Mouse (Mus musculus): Measurements from ENCODE around the gene Il2rb.

Gene Il2rb

DNA sequence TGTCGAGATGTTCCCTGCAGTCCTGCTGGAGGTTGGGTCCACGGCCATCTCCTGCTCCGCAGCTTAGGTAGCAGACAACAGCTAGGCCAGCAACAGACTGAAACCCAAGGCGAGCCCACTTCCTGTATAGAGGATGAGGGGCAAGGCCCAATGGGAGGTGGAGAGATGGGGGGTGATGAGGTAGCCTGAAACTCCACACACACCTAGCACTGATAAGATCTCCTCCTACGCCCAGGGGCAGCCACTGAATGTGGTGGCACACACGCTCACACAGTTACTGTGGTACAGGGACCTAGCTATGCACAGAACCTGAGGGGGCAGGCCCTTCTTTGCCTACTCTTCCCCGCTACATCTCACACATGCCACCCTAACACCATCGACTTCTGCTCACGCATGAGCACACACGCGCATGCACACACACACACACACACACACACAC lies at the start of gene Il2rb:
TSS of gene Il2rb (minus strand) at position 304 of the 439 bp plus-strand sequence.
- no peak for DNase-seq (ENCODE audit: low spot score in 2 of 2)

GRCm38 (mm10) chr15:78544561-78545001 lies 49.5 kb upstream of the Il2rb start, which contains the start of gene Sstr3:
Gene Sstr3 (minus strand): TSS chr15:78544685.
- no peak for DNase-seq (ENCODE audit: low spot score in 2 of 2)

DNA sequence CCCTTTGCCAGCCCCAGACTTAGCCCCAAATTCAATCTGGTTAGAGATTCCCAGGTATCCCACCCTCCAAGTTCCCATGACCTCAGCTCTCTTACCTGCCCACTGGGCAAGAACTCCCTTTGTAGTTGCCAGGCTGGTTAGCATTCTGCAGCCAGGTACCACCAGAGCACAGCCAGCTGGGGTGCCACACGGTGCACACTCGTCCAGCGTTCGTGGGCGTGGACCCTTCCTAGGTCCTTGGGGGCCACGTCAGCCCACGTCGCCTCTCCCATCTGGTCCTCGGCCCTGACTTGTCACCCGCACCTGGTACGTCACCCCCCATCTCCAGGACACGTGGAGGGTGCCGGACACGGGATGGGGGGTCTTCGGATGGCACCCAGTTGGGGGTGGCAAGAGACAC lies 49.0 kb upstream of the Il2rb start:
- DNase-seq (ENCODE audit: low spot score in 2 of 2): no peak

DNA sequence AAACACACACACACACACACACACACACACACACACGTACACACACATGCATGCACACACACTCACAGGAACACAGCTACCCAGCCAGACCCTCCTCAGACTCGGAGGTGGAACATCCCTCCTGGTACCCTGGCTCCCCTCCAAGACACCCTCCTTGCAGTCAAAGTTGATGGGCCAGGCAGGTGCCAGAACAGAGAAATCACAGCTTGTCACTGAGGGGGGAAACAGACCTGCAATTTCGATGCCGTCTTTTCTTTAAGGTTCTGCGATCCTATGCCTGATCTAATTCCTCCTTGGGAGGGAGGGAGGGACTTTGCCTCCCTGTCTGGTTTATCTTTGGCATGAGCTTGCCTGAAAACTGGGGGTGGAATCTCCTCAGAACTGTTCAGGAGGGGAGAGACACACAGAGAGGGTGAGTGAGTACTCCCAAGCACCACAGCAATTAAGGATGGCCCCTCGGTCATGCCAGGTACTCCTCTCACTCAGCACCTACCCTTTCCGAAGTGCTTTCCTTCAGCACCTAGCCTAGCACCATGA lies 47.8 kb upstream of the Il2rb start:
- DNase-seq (ENCODE audit: low spot score in 2 of 2): no peak

DNA sequence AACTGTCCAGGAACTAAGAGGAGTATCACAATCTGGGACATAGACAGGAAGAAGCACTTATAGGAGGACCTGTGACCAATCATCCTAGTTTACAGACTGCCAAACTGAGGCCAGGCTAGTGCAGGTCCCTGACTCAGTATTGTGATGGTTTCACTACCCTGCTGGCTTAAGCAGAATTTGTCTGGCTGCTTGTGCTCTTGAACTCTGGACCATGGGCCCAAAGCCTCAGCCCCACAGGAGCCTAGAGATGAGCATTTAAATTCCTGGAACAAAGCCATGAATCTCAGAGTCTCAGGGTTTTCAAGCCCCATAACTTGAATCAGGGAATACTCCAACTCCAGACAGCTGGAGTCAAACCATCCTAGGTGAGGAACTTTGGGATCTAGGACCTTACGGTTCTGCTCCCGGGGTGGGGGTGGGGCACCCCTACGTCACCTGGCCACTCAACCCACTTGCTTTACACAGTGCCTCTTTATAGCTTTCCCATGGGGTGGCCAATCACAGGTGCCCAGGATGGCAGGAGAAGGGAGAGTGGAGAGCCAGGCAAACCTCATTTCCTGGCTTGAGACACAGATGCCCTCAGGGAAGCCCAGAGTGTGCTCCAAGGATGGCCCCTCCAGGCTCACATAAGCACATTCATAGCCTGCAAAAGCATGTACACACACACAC lies 47.2 kb upstream of the Il2rb start:
- DNase-seq (ENCODE audit: low spot score in 2 of 2): no peak

DNA sequence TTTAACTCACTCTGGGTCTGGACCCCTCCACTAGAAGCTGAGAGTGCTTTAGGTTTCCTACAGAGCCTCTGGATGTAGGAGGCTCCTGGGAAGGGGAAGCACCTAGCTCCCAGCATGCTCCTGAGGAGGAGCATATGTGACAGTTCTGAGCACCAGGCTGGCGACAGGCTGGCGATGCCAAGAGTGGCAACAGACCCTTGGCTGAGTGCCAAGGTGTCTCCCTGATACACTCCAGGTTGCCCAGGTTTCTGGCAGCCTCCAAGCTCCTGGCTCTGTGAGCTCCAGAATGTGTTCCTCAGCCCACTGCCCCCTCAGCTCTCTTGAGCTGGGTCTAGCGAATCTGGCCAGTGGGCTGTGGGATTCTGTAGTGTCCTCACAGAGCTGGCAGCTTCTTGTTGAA lies 46.5 kb upstream of the Il2rb start:
- DNase-seq (ENCODE audit: low spot score in 2 of 2): no peak

- DNase-seq (ENCODE audit: low spot score in 2 of 2): no peak
These were observed 46.0 kb upstream of the Il2rb start for GRCm38 (mm10) chr15:78541036-78541435.

DNA sequence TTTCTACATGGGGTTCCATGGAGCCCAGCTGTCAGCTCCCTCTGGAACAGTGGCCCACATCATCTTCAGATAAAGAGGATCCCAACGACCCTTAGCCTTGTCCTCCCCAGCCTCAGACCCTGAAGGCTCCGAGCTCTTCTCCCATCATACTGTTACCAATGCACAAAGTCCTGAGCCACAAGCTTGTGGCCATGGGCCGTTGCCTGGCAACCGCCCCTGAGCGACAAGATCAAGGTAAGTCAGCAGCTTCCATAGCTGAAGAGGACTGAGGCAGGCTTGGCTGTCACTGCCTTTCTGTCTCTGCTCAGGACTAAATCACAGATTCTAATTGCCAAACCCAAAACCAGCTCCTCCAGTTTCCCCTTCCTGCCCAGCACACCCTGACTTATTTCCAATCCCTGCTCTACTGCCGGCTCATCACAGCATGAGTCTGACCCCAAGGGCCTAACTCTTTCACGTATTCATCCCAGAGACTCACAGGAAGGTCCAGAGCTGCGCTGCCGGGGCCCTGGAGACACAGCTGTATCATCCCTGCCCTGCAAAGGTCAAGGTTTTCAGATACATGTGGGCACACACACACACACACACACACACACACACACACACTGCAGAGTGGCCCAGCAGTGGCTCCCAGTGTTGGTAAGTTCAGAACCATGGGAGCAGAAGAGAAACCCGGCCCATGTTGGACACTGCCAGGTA lies 40.8 kb upstream of the Il2rb start:
- no peak for DNase-seq (ENCODE audit: low spot score in 2 of 2)

GRCm38 (mm10) chr15:78533346-78533835 lies 38.3 kb upstream of the Il2rb start:
- no peak for DNase-seq (ENCODE audit: low spot score in 2 of 2)

DNA sequence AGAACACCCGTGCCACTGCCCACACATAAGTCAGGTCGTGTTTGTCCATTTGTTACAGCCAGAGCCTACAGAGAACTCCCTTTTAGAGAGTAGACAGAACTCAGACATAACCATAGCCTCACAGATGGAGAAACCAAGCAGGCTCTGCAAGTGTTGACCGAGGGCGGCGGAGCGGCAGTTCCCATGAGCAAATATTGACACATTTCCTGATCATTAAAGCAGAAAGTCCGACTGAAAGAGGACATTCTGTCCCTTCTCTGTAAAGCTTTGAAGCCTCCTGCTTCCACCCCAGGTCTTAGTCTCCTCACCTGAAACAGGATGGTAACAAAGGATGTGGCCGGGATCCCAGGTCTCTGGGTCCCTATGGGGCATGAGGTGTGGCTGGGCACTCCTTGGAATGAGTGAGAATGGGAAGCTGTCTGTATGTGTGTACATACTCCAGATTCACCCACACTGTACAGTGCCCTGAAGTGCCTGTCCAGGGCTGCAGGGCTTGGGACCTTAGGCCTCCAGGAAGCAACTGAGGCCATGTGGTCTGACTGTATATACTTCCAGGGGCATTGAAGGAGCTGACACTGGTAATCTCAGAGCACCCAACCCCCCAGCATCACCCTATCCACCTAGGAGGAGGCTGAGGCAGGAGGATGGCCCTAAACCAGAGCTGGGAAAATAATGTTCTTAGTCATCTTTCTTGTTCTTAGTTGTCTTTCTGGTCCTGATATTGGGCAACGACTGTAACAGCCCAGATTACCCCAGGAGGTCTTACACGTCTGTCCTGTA lies 37.7 kb upstream of the Il2rb start:
- no peak for DNase-seq (ENCODE audit: low spot score in 2 of 2)

DNA sequence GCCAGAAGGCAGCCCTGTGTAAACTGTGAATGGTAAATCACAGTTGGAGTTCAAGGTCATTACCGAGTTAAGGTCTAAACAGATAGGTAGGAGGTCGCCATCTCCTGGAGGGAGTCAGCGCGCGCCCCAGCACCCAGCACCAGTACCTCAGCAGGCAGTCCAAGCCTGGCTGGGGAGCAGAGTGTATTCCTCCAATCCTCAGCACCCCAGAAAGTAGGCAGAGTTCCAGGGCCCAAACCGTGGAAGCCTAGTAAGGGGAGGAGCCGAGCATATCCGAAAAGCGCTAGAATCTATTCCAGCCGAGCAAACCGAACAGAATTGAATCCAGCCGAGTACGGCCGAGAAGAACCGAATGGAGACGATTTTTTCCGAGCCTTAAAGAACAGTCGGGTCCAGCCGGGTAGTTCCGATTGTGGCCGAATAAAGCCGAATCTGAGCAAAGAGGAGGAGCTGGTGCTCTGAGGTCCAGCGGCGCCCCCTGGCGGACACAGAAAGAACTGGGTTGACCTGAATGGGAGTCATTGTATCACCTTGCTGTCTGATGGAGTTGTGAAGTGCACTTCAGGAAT lies 36.9 kb upstream of the Il2rb start:
- DNase-seq (ENCODE audit: low spot score in 2 of 2): peak; percentile 82 to 90

DNA sequence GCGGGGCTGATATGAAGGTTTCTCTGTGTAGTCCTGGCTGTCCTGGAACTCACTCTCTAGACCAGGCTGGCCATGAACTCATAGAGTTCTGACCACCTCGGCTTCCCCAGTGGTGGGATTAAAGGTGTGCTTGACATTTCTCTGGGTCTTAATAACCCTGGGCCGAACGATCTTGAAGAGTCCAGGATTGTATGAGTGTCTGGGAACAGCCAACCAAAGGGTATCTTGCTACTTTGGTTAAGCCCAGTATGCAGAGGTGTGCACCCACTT lies 36.3 kb upstream of the Il2rb start:
- no peak for DNase-seq (ENCODE audit: low spot score in 2 of 2)

GRCm38 (mm10) chr15:78530671-78531450 lies 35.8 kb upstream of the Il2rb start, which contains the start of gene C1qtnf6:
Gene C1qtnf6 (minus strand): TSS chr15:78531416.
- no peak for DNase-seq (ENCODE audit: low spot score in 2 of 2)

GRCm38 (mm10) chr15:78530141-78530540 lies 35.1 kb upstream of the Il2rb start:
- DNase-seq (ENCODE audit: low spot score in 2 of 2): no peak

DNA sequence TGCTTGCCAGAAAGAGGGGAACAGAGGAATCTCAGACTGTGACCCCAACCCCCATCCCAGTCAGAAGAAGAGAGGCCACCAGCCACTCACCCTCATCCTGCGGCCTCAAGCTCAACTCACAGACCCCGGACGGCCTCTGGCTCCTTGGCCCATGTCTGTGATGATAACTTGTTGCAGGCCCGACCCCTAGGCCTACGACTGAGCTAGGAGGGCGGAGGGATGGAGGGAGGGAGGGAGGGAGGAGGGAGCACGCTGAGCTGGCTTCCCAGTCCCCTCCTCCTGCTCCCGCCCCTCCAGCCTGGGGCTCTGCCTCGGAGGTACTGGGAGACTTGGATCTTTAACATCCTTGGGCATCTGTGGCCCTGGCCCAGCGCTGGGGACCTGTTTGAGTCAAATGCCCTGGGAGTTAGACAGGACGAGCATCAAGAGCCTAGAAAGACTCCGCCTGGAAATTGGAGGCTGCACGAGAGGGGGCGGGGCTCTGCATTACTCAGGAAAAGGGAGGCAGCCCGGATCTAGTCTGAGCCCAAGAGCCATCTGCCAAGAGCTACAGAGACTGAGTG lies 34.4 kb upstream of the Il2rb start:
- no peak for DNase-seq (ENCODE audit: low spot score in 2 of 2)

- DNase-seq (ENCODE audit: low spot score in 2 of 2): no peak
These were observed 33.8 kb upstream of the Il2rb start for GRCm38 (mm10) chr15:78528726-78529411.

DNA sequence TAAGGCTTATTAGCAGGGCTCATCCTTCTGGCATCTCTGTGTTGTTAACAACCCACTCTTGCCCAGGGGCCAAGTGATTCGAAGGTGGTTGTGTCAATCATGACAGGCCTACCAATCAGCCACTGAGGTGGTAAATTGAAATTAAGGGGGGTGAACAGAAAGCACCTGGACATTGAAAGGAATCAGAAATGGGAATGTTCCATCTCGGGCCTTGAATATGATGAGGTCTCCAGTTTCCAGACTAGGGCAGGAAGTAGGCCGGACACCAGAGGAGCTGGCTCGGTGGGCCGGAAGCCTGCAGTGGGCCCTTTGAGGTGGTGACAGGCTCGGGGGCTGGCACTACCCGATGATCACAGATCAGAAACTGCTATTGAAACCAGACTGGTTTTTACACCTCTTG lies 32.9 kb upstream of the Il2rb start:
- no peak for DNase-seq (ENCODE audit: low spot score in 2 of 2)

DNA sequence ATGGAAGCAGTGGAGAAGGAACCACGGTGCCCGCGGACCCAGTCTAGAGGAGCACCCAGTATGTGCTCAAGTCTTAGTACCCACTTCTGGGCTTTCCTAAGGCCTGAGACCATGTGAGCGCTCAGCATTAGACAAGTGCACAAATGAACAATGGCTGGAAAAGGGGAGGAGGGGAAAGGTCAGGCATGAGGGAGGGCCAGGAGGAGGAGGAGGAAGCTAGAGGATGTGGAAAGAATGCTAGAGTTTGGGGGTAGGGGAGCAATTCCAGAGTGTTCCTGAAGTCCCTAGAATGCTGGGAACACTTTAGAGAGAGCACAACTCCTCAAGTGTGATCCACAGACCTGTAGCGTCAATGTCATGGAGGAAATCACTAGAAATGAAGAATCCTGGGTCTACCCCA lies 29.1 kb upstream of the Il2rb start:
- DNase-seq (ENCODE audit: low spot score in 2 of 2): no peak

DNA sequence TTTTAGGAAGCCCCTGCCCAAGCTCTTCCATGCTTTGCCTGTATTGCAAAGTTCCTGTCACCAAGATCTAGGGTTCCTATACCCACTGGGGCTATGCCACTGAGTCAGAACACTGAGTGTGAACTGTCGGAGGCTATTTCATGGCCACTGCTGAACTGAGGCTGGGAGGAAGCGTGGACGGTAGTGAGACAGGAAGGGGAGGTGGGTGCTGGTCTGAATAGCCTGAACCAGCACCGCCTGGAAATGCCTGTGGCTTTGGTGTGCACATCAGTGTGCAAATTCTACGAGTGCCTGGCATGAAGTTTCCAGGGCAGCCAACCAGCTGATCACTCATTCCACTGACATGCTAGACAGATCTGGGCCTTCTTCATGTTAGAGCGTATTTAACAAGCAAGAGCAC lies 26.8 kb upstream of the Il2rb start:
- DNase-seq (ENCODE audit: low spot score in 2 of 2): no peak

GRCm38 (mm10) chr15:78521331-78521730 lies 26.3 kb upstream of the Il2rb start:
- no peak for DNase-seq (ENCODE audit: low spot score in 2 of 2)

Data from spleen, postnatal 14 days (tissue).